Mouse (Mus musculus): ENCODE measurements around the gene Noxo1.
"Not testable (repeated sequence)": the region's sequence is repeated elsewhere in the genome, so short reads cannot be mapped to it uniquely, and the experiment has no call there.

The Noxo1 gene

GRCm38 (mm10) chr17:24720616-24721015 lies 24.6 kb downstream of the Noxo1 start:
- not testable (repeated sequence) for DNase-seq (ENCODE audit: low spot score)

- DNase-seq (ENCODE audit: low spot score): not testable (repeated sequence)
These were observed 25.4 kb downstream of the Noxo1 start for GRCm38 (mm10) chr17:24721383-24721955.

GRCm38 (mm10) chr17:24722220-24722924 lies 26.3 kb downstream of the Noxo1 start:
- no peak for DNase-seq (ENCODE audit: low spot score)

GRCm38 (mm10) chr17:24723122-24723880 lies 27.3 kb downstream of the Noxo1 start:
- no peak for DNase-seq (ENCODE audit: low spot score)

- no peak for DNase-seq (ENCODE audit: low spot score)
These were observed 27.8 kb downstream of the Noxo1 start for GRCm38 (mm10) chr17:24723881-24724180.

GRCm38 (mm10) chr17:24724184-24724583 lies 28.1 kb downstream of the Noxo1 start, which contains the start of gene Ndufb10:
Gene Ndufb10, minus strand, starts transcription at chr17:24724478.
- DNase-seq (ENCODE audit: low spot score): peak; percentile 97

GRCm38 (mm10) chr17:24725637-24726390 lies 29.8 kb downstream of the Noxo1 start:
- DNase-seq (ENCODE audit: low spot score): no peak

GRCm38 (mm10) chr17:24727618-24728017 lies 31.6 kb downstream of the Noxo1 start, which contains the start of gene Rpl3l:
Gene Rpl3l, plus strand, starts transcription at chr17:24727820.
- DNase-seq (ENCODE audit: low spot score): no peak

- DNase-seq (ENCODE audit: low spot score): no peak
These were observed 32.1 kb downstream of the Noxo1 start for GRCm38 (mm10) chr17:24728184-24728583.

- no peak for DNase-seq (ENCODE audit: low spot score)
These were observed 33.0 kb downstream of the Noxo1 start for GRCm38 (mm10) chr17:24729067-24729466.

- no peak for DNase-seq (ENCODE audit: low spot score)
These were observed 34.8 kb downstream of the Noxo1 start for GRCm38 (mm10) chr17:24730787-24731186.

GRCm38 (mm10) chr17:24732233-24732935 lies 36.4 kb downstream of the Noxo1 start:
- no peak for DNase-seq (ENCODE audit: low spot score)

- DNase-seq (ENCODE audit: low spot score): no peak
These were observed 37.5 kb downstream of the Noxo1 start for GRCm38 (mm10) chr17:24733434-24734050.

GRCm38 (mm10) chr17:24734513-24734912 lies 38.5 kb downstream of the Noxo1 start:
- no peak for DNase-seq (ENCODE audit: low spot score)

GRCm38 (mm10) chr17:24735446-24735845 lies 39.4 kb downstream of the Noxo1 start:
- no peak for DNase-seq (ENCODE audit: low spot score)

GRCm38 (mm10) chr17:24736330-24737051 lies 40.5 kb downstream of the Noxo1 start, which contains the start of gene Msrb1:
Gene Msrb1, plus strand, starts transcription at chr17:24736642.
- peak; percentile 98 for DNase-seq (ENCODE audit: low spot score)

GRCm38 (mm10) chr17:24737135-24737810 lies 41.2 kb downstream of the Noxo1 start:
- no peak for DNase-seq (ENCODE audit: low spot score)

GRCm38 (mm10) chr17:24738238-24738637 lies 42.2 kb downstream of the Noxo1 start:
- no peak for DNase-seq (ENCODE audit: low spot score)

- DNase-seq (ENCODE audit: low spot score): no peak
These were observed 43.9 kb downstream of the Noxo1 start for GRCm38 (mm10) chr17:24739926-24740325.

GRCm38 (mm10) chr17:24742307-24742706 lies 46.3 kb downstream of the Noxo1 start:
- DNase-seq (ENCODE audit: low spot score): no peak

Data from urinary bladder, postnatal 14 days (tissue).